Mouse (Mus musculus): ENCODE data around the gene Pth2.

Gene Pth2

DNA sequence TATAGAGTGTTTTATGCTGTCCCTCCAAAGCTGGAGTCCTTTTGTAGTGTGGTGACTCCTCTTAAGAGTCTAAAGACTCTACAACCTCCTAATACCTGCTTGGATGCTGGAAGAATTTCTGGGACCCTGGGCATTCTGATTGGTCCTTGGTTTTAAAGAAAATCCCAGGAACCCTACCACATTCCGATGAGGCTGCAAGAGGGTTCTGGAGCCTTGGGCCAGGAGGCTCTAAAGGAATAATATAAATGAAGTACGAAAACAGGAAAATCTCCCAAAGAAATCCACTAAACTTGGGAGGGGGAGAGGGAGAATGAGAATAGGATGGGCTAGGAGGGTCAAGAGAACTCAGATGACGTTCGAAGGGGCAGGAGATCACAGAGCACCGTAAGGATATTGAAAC lies 27.2 kb upstream of the Pth2 start:
- no peak for DNase-seq (ENCODE audit: low spot score in 2 of 2)

DNA sequence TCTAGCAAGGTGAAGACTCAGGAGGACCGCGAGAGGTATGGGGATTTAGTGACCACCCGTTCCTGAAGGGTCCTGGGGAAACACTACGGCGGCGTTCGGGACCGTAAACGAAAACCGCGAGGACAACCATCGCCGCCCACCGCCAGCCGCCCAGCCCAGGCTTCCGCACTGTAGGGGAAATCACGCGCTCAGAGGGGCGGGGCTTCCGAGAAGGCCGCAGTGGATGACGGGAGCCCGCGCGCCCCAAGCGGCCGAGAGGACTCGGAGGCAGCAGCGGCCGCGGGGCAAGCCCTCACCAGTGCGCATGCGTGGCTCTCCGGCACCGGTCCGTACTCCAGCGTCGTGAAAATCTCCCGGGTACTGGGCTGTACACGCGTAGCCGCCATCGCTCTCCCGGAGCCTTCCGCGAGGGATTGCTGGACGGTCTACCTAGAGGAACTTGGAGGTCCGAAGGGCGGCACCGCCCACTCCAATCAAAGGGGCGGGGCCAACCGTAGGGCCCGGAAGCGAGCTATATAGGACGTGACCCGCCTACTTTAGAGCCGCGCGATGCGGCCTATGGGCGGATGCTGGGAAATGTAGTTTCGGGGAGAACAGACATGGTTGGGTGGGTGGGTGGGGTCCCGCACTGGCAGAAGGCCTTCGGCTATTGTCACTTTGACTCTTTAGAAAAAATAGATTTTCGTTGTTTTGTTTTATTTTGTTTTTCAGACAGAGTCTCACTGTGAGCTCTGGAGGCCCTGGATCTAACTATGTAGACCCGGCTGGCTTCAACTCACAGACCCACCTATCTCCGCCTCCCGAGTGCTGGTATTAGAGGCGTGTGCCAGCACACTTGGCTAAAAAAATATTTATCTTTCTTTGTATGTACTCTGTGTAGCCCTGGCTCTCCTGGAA lies 26.5 kb upstream of the Pth2 start, which contains the start of the genes Pih1d1 and Aldh16a1:
TSS of gene Pih1d1 (plus strand) at position 208 of the 897 bp plus-strand sequence.
TSS of gene Aldh16a1 (minus strand) at position 489 of the 897 bp plus-strand sequence.
- peak; percentile 89 to 96 for DNase-seq (ENCODE audit: low spot score in 2 of 2)

DNA sequence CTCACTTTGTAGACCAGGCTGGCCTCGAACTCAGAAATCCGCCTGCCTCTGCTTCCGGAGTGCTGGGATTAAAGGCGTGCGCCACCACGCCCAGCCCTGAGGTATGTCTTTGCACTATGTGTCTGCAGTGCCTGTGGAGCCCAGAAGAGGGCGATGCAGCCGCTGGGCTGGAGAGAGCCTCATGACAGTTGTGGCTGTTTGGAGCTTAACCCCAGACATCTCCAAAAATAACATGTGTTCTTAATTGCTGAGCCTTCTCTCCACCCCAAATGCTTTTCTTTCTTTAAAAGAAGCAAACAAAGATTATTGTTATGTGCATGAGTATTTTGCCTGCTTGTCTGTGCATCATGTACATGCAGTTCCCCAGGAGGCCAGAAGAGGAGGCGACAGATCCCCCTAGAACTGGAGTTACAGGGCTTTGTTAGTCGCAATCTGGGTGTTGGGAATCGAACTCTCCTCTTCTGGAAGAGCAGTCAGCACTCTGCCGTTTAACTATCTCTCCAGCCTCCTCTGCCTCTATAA lies 25.7 kb upstream of the Pth2 start:
- peak in 1 of 2 experiments; percentile 54 for DNase-seq (ENCODE audit: low spot score in 2 of 2)

DNA sequence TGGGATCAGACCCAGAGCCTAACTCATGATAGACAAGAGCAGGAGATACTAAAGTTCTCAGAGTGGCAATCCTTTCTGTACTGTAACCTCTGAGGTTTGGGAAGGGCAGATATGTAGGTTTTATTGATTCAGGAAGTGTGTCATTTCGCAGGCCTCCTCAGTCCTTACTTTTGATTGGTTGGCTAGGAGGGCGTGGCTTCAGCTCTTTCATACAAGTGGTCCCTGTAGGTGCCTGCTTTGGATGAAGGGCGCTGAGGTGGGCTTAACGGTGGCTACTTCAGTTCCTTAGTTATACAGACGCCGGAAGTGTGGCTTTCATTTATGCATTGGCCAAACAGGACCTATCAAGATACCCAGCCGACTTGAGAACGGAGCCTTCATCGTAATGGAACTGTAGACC lies 25.2 kb upstream of the Pth2 start:
- DNase-seq (ENCODE audit: low spot score in 2 of 2), result no peak

DNA sequence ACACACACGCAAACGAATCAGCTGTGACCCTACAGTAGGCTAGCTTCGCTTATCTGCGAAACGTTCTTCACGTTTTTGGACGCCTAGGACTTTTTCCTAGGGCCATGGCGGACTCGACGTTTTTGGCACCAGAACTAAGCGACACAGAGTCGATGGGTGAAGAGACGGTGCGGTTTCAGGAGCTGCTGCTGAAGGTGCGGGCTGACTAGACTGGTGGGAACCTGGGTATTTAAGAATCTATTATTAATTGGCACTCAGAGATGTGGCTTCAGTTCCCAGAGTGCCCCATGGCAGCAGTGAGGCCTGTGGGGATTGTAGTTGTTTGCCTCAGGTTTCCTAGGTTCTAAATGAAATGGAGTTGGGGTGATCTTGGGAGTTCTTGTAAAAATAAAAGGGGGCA lies 24.6 kb upstream of the Pth2 start:
- no peak for DNase-seq (ENCODE audit: low spot score in 2 of 2)

DNA sequence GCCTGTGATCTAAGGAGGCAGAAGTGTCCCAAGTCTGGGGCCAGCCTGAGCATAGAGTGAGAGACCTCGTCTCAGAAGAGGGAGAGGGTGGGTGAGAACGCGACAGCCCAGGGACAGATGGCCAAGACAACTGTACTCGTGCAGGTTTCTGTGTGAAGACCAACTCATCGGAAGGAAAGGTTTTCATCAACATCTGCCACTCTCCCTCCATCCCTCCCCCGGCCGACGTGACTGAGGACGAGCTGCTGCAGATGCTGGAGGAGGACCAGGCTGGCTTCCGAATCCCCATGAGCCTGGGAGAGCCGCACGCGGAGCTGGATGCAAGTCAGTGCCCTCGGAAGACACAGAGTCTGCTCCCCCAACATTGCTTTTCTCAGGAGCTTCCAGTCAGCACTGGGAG lies 23.3 kb upstream of the Pth2 start:
- peak in 1 of 2 experiments; percentile 75 for DNase-seq (ENCODE audit: low spot score in 2 of 2)

DNA sequence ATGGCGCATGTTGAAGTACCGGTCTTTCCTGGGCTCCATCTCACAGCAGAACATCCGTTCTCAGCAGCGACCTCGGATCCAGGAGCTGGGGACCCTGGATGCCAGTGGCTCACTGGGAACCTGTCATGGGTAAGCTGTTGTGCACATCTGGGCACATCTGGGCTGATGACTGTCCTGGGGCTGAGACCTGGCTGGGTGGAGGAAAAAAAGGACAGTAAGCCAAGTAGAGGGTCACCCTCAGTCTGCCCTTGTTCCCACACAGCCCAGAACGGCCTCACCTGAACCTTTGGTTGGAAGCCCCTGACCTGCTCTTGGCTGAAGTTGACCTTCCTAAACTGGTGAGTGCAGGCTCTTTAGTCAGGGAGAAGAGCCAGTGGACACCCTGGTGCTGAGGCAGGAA lies 21.8 kb upstream of the Pth2 start:
- no peak for DNase-seq (ENCODE audit: low spot score in 2 of 2)

DNA sequence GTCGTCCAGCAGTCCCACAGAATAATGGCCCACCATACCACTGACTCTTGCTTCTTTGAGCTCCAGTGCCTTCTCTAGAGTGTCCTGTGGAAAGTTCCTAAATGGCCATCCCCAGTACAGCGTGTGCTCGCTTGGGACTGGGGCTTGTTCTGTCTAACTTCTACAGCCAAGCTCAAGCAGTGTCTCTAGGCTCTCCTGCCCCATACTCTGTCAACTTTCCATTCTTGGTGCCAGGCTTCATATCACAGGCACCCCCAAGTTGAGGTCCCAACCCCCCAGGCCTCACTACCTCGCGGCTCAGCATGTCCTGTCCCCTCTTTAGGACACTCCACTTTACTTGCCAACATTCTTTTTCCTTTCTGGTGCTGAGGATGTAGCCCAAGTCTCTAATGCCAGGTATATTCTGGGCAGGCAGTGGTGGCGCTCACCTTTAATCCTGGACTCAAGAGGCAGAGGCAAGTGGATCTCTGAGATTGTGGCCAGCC lies 20.4 kb upstream of the Pth2 start:
- DNase-seq (ENCODE audit: low spot score in 2 of 2), result no peak

DNA sequence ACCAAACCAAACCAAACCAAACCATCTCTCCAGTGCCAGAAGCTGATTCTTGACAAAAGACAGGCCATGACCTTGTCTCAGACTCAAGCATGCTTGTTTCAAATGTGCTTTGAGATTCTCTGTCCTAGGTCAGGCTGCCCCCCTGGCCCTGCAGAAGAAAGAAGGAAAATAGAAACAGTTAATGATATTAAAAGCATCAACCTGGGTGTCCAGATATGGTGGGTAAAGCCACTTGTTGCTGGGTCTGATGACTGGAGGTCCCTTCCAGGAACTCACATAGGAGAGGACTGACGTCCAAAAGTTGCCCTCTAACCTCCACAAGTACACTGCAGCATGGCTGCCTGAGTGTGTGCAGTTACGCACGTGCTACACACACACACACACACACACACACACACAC lies 19.9 kb upstream of the Pth2 start:
- no peak for DNase-seq (ENCODE audit: low spot score in 2 of 2)

DNA sequence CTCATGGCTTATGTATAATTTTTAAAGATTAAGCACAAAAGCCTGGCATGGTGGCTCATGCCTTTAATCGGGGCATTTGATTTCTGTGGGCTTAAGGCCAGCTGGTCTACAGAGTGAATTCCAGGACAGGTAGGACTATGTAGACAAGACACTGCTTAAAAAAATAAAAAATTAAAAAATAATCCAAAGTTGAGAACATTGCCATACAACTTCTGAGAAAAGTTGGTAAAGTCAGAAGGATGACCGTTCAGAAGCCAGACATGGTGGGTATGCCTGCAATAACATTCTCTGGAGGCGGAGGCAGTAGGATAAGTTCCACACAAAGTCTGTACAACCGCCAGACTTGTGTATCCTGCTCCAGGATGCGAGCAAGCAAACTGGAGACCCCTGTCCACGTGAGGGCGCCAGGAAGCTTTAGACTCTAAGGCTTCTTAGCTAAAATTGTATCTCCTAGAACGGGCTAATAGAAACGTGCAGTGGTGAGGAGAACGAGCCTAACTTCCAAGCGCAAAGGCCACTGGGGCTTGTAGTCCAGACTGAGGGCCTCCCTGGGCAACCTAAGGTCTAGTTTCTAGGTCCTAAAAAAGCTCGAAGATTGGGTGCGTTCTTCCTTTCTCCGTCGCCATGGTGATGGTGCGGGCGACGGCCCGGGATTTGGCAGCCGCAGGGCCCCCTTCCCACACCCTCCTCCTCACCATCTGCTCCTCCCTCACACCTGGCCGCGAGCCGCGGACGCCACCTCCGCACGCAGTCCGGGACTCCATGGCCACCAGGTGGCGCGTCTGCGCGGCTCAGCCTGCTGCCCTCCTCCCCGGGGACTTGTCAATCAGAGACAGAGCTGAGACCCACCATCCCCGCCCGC lies 19.0 kb upstream of the Pth2 start:
- DNase-seq (ENCODE audit: low spot score in 2 of 2), result peak; percentile 88 to 95

DNA sequence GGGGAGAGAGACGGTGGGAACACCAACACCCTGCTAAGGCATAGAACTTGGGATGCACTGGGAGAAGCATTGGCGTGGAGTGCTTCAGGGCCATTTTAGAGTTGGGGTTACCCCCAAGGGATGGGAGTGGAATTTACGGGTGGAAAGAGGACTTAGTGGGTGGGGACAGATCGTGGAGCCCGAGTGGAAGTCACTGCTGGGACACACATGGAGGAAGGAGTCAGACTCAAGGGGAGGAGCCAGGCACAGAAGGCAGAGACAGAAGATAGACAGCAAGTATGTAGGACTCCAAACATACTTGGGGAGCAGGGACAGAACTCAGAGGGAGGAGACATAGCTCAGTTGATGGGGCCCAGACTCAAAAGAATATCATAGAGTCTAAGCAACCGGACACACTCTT lies 18.2 kb upstream of the Pth2 start:
- no peak for DNase-seq (ENCODE audit: low spot score in 2 of 2)

DNA sequence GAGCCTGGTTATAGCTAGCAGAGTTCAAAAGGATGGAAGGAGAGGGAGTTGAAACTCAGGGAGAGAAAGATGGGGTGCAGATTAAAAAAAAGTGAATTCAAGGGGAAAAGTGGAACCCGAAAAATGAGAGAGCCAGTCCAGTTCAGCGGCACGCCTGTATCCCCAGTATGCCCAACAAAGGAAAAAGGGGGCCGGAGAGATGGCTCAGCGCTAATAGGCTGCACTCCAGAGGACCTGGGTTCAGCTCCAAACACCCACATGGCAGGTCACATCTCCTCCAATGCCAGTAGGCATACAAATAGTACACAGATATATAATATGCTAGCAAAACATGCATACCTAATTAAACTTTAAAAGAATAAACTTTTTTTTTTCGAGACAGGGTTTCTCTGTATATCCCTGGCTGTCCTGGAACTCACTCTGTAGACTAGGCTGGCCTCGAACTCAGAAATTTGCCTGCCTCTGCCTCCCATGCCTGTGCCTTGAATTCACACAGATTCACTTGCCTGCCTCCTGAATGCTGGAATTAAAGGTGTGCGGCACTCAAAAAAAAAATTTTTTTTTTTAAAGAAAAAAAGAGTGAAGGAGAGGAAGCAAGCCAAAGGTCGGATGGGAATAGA lies 17.7 kb upstream of the Pth2 start:
- DNase-seq (ENCODE audit: low spot score in 2 of 2), result no peak

DNA sequence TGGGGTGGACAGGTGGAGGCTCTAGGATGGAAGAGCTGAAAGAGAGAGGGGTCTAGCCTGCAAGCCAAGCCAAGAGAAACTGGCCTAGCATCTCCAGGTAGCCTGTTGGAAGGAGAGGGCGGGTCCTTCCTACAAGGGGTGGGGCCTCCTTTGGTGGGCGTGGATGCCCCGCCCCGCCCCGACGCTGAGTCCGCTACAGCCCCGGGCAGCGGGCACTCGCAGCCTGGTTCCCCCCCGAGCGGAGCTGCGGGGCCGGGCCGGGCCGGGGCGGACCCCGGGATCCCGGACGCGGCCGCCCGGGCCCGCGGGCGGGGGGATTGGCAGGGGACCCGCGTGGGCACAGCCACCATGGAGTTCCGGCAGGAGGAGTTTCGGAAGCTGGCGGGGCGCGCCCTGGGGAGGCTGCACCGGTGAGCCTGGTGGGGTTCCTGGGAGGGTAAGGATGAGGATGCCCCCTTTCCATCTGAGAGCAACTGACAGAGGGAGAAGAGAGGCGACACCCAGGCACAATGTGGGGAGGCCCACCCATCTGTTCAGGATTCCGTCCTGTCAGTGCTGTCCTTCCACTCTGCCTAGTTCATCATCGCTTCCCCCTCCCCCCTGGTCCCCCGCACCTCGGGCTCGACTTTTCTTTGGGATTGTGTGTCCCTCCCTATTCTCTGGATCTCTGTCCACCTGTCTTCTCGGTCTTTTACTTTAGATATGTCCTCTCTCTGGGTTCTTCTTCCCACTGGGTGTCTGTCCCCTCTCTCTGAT lies 16.9 kb upstream of the Pth2 start, which contains the start of gene Slc17a7:
TSS of gene Slc17a7 (plus strand) at position 215 of the 756 bp plus-strand sequence.
- DNase-seq (ENCODE audit: low spot score in 2 of 2), result peak in 1 of 2 experiments; percentile 52

DNA sequence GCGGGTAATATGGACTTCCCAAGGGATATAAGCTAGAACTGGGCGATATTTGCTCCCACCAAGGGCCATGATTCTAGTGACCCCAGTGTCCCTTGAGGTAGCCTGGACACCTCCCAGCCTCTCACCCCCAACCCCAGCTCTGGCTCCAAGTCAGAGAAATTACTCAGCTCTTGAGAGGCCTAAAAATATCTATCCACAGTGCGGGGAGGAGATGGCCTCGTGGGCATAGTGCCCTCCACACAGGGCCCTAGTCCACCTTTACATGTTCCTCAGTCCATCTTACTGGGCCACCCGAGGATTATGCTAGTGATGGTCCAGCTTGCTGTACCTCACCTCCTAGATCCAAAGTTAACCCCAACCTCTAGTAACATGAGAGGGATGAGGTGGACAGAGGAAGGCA lies 16.0 kb upstream of the Pth2 start:
- DNase-seq (ENCODE audit: low spot score in 2 of 2), result no peak

DNA sequence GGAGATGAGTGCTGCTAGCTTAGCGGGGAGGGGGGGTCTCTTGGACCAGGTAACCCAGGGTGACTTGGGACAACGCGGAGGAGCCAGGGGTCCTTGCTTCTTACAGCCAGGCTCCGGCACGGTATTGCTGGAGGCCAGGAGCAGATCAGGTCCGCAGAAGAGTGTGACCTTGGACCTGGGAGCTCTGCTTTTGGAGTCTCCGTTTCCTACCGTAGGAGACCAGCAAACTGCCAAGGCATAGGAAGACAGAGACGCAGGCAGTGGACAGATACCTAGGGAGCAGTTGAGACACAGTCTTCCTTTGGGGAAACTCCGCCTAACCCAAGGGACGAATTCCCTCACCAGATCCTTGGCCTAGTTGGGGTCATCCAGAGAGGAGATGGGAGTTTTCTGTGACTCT lies 15.1 kb upstream of the Pth2 start:
- no peak for DNase-seq (ENCODE audit: low spot score in 2 of 2)

DNA sequence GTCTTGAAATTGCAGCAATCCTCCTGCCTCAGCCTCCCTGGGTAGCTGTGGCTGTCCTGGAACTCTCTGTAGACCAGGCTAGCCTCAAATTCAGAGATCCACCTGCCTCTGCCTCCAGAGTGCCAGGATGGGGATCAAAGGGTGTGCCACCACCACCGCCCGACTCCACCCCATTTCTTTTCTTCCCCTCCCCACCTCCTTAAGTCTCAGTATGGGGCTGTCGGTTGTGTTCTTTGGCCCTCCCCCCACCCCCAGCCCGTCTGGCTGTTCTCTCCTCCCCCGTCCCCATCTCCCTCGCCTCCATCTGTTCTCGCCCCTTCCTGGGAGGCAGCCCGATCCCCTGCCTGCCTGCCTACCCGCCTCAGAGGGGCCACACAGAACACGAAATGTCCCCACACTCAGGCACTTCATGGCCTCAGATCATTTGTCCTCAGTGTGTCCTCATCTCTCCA lies 13.8 kb upstream of the Pth2 start:
- DNase-seq (ENCODE audit: low spot score in 2 of 2), result peak in 1 of 2 experiments; percentile 66

DNA sequence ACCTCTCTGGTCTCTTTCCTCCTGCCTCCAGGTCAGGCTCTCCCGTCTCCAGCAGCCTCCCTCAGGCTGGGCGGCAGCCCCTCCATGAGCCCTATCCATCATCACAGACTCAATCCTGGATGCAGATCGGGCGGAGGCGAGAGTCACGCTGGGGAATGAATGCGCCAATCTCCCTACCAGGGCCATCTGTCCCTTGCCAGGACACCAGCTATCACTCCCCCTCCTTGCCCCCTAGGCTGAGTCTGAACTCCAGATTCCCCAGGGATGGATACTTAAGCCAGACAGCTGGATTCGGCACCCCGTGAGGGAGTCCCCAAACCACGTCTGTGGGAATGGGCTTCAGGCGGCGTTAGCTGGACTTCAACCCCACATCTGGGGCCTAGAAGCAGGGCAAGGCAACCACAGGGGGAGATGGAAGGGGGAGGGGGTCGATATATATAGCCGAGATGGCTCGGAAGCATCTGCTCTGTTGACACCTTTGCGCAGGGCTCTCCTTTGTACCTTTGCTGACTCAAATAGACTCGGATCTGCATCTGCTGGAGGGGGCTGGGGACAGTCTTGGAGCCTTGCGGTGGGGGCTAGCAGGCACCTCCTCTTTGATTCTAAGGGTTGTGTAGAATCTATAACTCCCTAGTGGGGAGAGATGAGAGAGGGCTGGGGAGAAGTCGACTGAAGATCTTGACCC lies 12.9 kb upstream of the Pth2 start:
- DNase-seq (ENCODE audit: low spot score in 2 of 2), result peak in 1 of 2 experiments; percentile 70

DNA sequence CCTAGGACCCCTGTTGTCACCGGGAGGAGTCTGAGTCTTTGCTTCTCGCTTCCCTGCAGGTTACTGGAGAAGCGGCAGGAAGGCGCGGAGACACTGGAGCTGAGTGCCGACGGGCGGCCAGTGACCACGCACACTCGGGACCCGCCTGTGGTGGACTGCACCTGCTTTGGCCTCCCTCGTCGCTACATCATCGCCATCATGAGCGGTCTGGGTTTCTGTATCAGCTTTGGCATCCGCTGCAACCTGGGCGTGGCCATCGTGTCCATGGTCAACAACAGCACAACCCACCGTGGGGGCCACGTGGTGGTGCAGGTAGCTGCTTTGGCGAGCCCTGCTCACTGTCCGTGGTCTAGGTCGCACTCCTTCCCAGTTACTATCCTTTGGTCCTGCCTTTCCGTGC lies 12.1 kb upstream of the Pth2 start:
- no peak for DNase-seq (ENCODE audit: low spot score in 2 of 2)

DNA sequence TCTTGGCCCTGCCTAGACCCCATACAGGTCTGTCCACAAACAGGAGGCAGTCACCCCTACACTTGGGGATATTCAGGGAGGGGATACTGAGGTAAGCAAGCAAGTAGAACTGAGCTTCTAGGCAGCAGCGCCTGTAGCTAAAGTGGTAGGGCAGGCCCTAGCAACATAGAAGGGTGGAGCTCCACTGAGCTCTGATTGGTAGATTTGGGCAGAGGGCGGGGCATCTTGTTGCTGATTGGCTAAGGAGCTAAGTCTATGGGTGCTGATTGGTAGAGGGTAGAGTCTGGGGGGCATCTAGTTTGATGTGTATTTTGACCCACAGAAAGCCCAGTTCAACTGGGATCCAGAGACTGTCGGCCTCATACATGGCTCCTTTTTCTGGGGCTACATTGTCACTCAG lies 11.3 kb upstream of the Pth2 start:
- DNase-seq (ENCODE audit: low spot score in 2 of 2), result peak in 1 of 2 experiments; percentile 75

DNA sequence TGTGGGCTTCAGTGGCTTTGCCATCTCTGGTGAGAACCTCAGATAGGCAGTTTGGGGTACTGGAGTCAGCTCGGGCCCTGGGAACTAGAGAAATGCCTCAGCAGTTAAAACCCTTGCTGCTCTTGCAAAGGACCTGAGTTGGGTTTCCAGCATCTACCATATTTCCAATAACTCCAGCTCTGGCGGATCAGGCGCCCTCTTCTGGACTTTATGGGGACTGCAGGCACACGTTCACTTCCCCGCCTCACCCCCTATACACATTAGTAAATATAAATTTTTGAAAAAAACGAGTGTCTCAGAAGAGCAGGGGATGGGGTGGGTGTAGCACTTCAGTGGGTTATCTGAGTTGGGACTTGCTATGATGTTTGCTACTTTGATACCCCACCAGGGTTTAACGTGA lies 7.8 kb upstream of the Pth2 start:
- no peak for DNase-seq (ENCODE audit: low spot score in 2 of 2)

All from left cerebral cortex, adult 9 months (tissue).